Mouse (Mus musculus): ENCODE data around the gene Gm10053. TPM values are rescaled to one million over a fixed set of nuclear protein-coding genes. Genes with fewer than 3 reads are reported as not detected.

The Gm10053 gene
- polyA plus RNA-seq, 1 experiment from 2014 or later, result 642 TPM

DNA sequence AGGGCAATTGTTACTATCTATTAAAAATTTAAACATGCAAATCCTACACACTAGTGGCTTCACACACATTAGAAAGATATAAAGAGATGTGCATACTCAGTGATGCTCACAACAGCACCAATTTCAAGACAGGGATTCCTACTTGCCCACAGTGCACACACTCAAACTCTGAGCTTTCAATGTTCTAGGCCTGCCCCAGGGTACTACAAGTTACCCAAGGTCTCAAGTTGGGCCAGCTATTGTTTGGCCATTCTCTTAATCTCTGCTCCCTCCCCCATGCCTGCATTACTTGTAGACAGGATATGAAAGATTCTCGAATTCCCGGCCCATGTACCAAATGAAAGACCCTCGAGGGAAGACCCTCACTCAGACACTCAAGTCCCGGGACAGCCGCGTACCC lies 32.2 kb downstream of the Gm10053 start:
- Histone ChIP-seq H3K4me2 (no peak overlapping the region), H3K27me3 (ENCODE audit: control insufficient read depth, insufficient read depth, low read length) (peaks cover 16% of the 10 kb centered on the region), H3K36me3 (ENCODE audit: control insufficient read depth, insufficient read depth, low read length) (no peaks in the 10 kb centered on the region), H3K4me1 (ENCODE audit: control insufficient read depth, insufficient read depth, low read length) (no peaks in the 10 kb centered on the region), H3K9ac (ENCODE audit: low read depth, low read length) (no peak overlapping the region), H3K4me3 (ENCODE audit: low read depth, low read length) (no peak overlapping the region), H3K27ac (ENCODE audit: low read depth, low read length) (no peak overlapping the region), H3K9me3 (replicated peaks; ENCODE audit: control insufficient read depth, low read length) (no peaks in the 10 kb centered on the region)
- 79% methylated on average over 5 of the region's 6 CpGs for whole genome bisulfite sequencing (ENCODE audit: insufficient replicate concordance)
- ATAC-seq (replicated peaks; ENCODE audit: insufficient number of reproducible peaks, low FRiP score, low TSS enrichment), result no peak

DNA sequence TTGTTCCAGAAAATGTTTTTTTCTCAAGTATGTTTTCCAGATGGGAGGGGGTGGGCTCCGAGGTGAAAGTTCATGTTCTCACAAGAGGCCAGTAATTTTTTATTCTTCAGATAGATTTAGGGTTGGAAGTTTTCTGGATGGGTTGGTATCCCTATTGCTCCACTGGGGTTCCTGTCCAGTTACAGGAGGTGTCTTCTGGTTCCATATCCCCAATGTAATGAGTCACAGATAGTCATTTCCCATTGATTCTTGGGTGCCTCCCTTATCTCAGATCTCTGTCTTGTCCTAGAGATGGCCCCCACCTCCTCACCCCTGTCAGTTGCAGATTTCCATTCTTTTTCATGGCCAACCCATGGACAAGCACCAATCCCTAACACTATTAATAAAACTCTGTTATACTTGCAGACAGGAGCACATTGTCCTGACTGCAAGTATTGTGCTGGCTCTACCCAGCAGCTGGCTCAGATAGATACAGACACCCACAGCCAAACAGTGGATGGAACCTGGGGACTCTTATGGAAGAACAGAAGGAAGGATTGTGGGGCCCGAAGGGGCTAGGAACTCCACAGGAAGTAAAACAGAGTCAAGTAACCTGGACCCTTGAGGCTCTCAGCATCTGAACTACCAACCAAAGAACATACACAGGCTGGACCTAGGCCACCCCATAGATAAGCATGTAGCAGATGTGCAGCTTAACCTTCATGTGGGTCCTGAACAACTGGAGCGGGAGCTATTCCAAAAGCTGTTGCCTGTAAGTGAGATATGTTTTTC lies 33.1 kb downstream of the Gm10053 start:
- H3K27me3 ChIP-seq (ENCODE audit: control insufficient read depth, insufficient read depth, low read length), result peaks cover 7% of the 10 kb centered on the region
- H3K36me3 ChIP-seq (ENCODE audit: control insufficient read depth, insufficient read depth, low read length), result no peaks in the 10 kb centered on the region
- H3K4me1 ChIP-seq (ENCODE audit: control insufficient read depth, insufficient read depth, low read length), result no peaks in the 10 kb centered on the region
- H3K4me2 ChIP-seq, result no peak overlapping the region
- whole genome bisulfite sequencing (ENCODE audit: insufficient replicate concordance), result 84% methylated on average over 3 of the region's 3 CpGs
- no peak overlapping the region for H3K9ac ChIP-seq (ENCODE audit: low read depth, low read length)
- ATAC-seq (replicated peaks; ENCODE audit: insufficient number of reproducible peaks, low FRiP score, low TSS enrichment), result no peak
- no peak overlapping the region for H3K4me3 ChIP-seq (ENCODE audit: low read depth, low read length)
- no peaks in the 10 kb centered on the region for H3K9me3 ChIP-seq (replicated peaks; ENCODE audit: control insufficient read depth, low read length)
- no peak overlapping the region for H3K27ac ChIP-seq (ENCODE audit: low read depth, low read length)

DNA sequence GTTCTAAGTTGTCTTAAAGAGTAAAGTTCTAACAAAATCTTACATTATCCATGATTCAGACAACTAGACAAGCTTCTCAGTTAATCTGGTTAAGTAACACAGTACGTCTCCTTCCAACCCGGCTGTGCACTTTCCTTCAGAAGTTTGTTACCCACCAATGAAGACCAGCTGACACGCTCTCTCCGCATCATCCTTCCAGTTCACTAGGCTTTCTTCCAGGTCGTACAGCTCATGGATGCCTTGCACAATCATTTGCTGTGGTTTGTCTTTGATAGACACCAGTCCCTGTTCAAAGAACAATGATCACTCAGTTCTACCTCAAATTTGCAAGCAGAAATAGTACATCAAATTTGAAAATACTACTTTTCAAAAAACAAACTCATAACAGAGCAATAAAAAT lies 45.4 kb downstream of the Gm10053 start:
- no peak overlapping the region for H3K4me3 ChIP-seq (ENCODE audit: low read depth, low read length)
- no peak overlapping the region for H3K9ac ChIP-seq (ENCODE audit: low read depth, low read length)
- no peak for ATAC-seq (replicated peaks; ENCODE audit: insufficient number of reproducible peaks, low FRiP score, low TSS enrichment)
- WGBS (ENCODE audit: insufficient replicate concordance), result 89% methylated on average over 5 of the region's 5 CpGs
- H3K36me3 ChIP-seq (ENCODE audit: control insufficient read depth, insufficient read depth, low read length), result peaks cover 9% of the 10 kb centered on the region
- no peak overlapping the region for H3K4me2 ChIP-seq
- no peak overlapping the region for H3K27ac ChIP-seq (ENCODE audit: low read depth, low read length)
- H3K27me3 ChIP-seq (ENCODE audit: control insufficient read depth, insufficient read depth, low read length), result no peaks in the 10 kb centered on the region
- no peaks in the 10 kb centered on the region for H3K9me3 ChIP-seq (replicated peaks; ENCODE audit: control insufficient read depth, low read length)
- H3K4me1 ChIP-seq (ENCODE audit: control insufficient read depth, insufficient read depth, low read length), result no peaks in the 10 kb centered on the region

Other genes starting within 250 kb of the Gm10053 start
- 4.6 and 6.0 TPM in 2 replicates for gene Tmem252, start 201.7 kb upstream of the Gm10053 start, polyA plus RNA-seq (2014; fragmentation: Nextera tagmentation; extraction: Ambion mirVana)
- gene Pgm5, start 13.8 kb upstream of the Gm10053 start, polyA plus RNA-seq (2014; fragmentation: Nextera tagmentation; extraction: Ambion mirVana), result 5.3 and 6.3 TPM in 2 replicates
- gene Foxd4, start 25.5 kb downstream of the Gm10053 start, polyA plus RNA-seq (2014; fragmentation: Nextera tagmentation; extraction: Ambion mirVana), result not detected in 2 replicates
- gene Cbwd1, start 85.9 kb downstream of the Gm10053 start, polyA plus RNA-seq (2014; fragmentation: Nextera tagmentation; extraction: Ambion mirVana), result 15.8 and 20.0 TPM in 2 replicates
- 2.9 and 4.9 TPM in 2 replicates for gene Dock8, start 123.8 kb downstream of the Gm10053 start, polyA plus RNA-seq (2014; fragmentation: Nextera tagmentation; extraction: Ambion mirVana)